Comparison of ENCODE assay signal across 32 mouse cellular contexts in genomic region chr6:65538022-65538652, GRCm38 (mm10). TPM values are rescaled to one million over a fixed set of nuclear protein-coding genes. Genes with fewer than 3 reads are reported as not detected.
A peak's percentile ranks its signal among the peaks of the same experiment; 100 is the strongest.
DNase-seq lines count a peak whose midpoint lies in the region; ATAC-seq lines count a peak whose summit lies in the region.
"Had no signal": no experiment of that assay in that cellular context is flagged by ENCODE, and none has a peak within 500 bp of the region (broad histone marks: within the 10 kb centered on the region; RNA-seq: fewer than 3 reads in every experiment).

No protein-coding gene starts in this region.

- H3K9me3 ChIP-seq in hindbrain, embryonic 16.5 days (ENCODE audit: control insufficient read depth, low read length), result no peaks in the 10 kb centered on the region
- H3K9me3 ChIP-seq in hindbrain, embryonic 10.5 days, result no peaks in the 10 kb centered on the region
- H3K9me3 ChIP-seq: embryonic facial prominence, embryonic 13.5 days; forebrain, embryonic 10.5 days; heart, embryonic 10.5 days; heart, embryonic 15.5 days; kidney, embryonic 15.5 days had no signal

- DNase-seq in hindbrain, embryonic 10.5 days (ENCODE audit: low spot score), result no peak
- DNase-seq in CD4-positive helper T cell, adult 2 months (ENCODE audit: low read depth, low spot score), result peak; percentile 70
- peak; percentile 69 for DNase-seq in induced T-regulatory cell, adult 2 months (ENCODE audit: low read depth)
- no peak for DNase-seq in thymus, postnatal 14 days
- DNase-seq: adrenal gland, postnatal 25 days; cerebellum, adult 18-20 months; cerebellum, postnatal 10 days; gastrocnemius, postnatal 14 days; kidney, adult 11 months; liver; lung, adult 2 months; lung, postnatal 10 days had no signal

- no peak overlapping the region for H3K4me2 ChIP-seq in hindbrain, embryonic 16.5 days (ENCODE audit: low read length)
- H3K4me2 ChIP-seq: embryonic facial prominence, embryonic 13.5 days; heart, embryonic 15.5 days; kidney, embryonic 15.5 days had no signal

- ATAC-seq in hindbrain, embryonic 16.5 days, result 0 out of 2 replicates have a peak, but pooled peaks have one; percentile 20
- ATAC-seq in CD4-positive, CD25-positive, alpha-beta regulatory T cell, adult 4 months, result peak; percentile 59
- no peak for ATAC-seq in megakaryocyte-erythroid progenitor cell, adult 5-6 weeks (replicated peaks; ENCODE audit: low FRiP score, low TSS enrichment, poor library complexity, severe bottlenecking)
- ATAC-seq: Patski had no signal

- no peak overlapping the region for H3K27ac ChIP-seq in hindbrain, embryonic 16.5 days (ENCODE audit: low read depth, low read length)
- H3K27ac ChIP-seq in hindbrain, embryonic 10.5 days, result no peak overlapping the region
- H3K27ac ChIP-seq: embryonic facial prominence, embryonic 13.5 days; forebrain, embryonic 10.5 days; heart, embryonic 10.5 days; heart, embryonic 15.5 days; kidney, embryonic 15.5 days; liver, embryonic 14.5 days; macrophage had no signal

- no peaks in the 10 kb centered on the region for H3K27me3 ChIP-seq in hindbrain, embryonic 16.5 days (replicated peaks; ENCODE audit: control insufficient read depth, insufficient read depth, low read length)
- H3K27me3 ChIP-seq in hindbrain, embryonic 10.5 days (ENCODE audit: insufficient read depth, poor library complexity, severe bottlenecking), result no peaks in the 10 kb centered on the region
- H3K27me3 ChIP-seq: embryonic facial prominence, embryonic 13.5 days; heart, embryonic 15.5 days; kidney, embryonic 15.5 days; Patski had no signal

- no peaks in the 10 kb centered on the region for H3K4me1 ChIP-seq in hindbrain, embryonic 16.5 days (ENCODE audit: control insufficient read depth, insufficient read depth, low read depth, low read length)
- peaks cover 5% of the 10 kb centered on the region; the same call in 1 of the 2 replicates for H3K4me1 ChIP-seq in hindbrain, embryonic 10.5 days (replicated peaks)
- H3K4me1 ChIP-seq: embryonic facial prominence, embryonic 13.5 days; forebrain, embryonic 10.5 days; heart, embryonic 10.5 days; kidney, embryonic 15.5 days had no signal

- H3K4me3 ChIP-seq in hindbrain, embryonic 16.5 days (ENCODE audit: low read length), result no peak overlapping the region
- no peak overlapping the region for H3K4me3 ChIP-seq in hindbrain, embryonic 10.5 days
- H3K4me3 ChIP-seq: embryonic facial prominence, embryonic 13.5 days; forebrain, embryonic 10.5 days; heart, embryonic 10.5 days; heart, embryonic 15.5 days; kidney, embryonic 15.5 days had no signal

- no peaks in the 10 kb centered on the region for H3K36me3 ChIP-seq in hindbrain, embryonic 16.5 days (ENCODE audit: control insufficient read depth, insufficient read depth, low read length)
- H3K36me3 ChIP-seq in hindbrain, embryonic 10.5 days, result no peaks in the 10 kb centered on the region
- H3K36me3 ChIP-seq: embryonic facial prominence, embryonic 13.5 days; forebrain, embryonic 10.5 days; heart, embryonic 10.5 days; heart, embryonic 15.5 days; kidney, embryonic 15.5 days had no signal

- no peak overlapping the region for H3K9ac ChIP-seq in hindbrain, embryonic 16.5 days (ENCODE audit: low read depth, low read length)
- H3K9ac ChIP-seq: embryonic facial prominence, embryonic 13.5 days; heart, embryonic 15.5 days; kidney, embryonic 15.5 days; liver, embryonic 14.5 days had no signal

- WGBS in hindbrain, embryonic 16.5 days, result 62% methylated on average over 9 of the region's 9 CpGs
- WGBS in hindbrain, embryonic 10.5 days, result 76% methylated on average over 9 of the region's 9 CpGs

RNA-seq across cellular contexts. Expression of gene Tnip3, which starts 13.0 kb away (rescaled TPM):
- not detected in 2 replicates for polyA plus RNA-seq in hindbrain, embryonic 16.5 days (2015; fragmentation: Nextera tagmentation; extraction: Ambion mirVana)
- polyA plus RNA-seq in hindbrain, embryonic 10.5 days (2016; fragmentation: Nextera tagmentation; extraction: Ambion mirVana), result not detected in 2 replicates
- polyA plus RNA-seq in CD4-positive, CD25-positive, alpha-beta regulatory T cell, adult 4 months (2017; shearing (Covaris generic)), result 1 to 10 TPM; 6.6 to 6.8 TPM
- 7.1 TPM in 1 of 2 replicates, not detected in the other for total RNA-seq in megakaryocyte-erythroid progenitor cell, adult 5-6 weeks (2014; fragmentation: Nextera tagmentation)
- 4.3 and 8.8 TPM in 2 replicates for total RNA-seq in megakaryocyte-erythroid progenitor cell, adult 5-6 weeks (2017)
- total RNA-seq: gastrocnemius, postnatal 14 days; layer of hippocampus, adult 18-20 months; layer of hippocampus, postnatal 10 days; left cerebral cortex, postnatal 14 days; MEL had no signal
- polyA plus RNA-seq: embryonic facial prominence, embryonic 13.5 days; forebrain, embryonic 10.5 days; heart, embryonic 10.5 days; limb, embryonic 11.5 days; neural tube, embryonic 11.5 days; small intestine, adult 2 months; stomach, embryonic 14.5 days; testis, adult 2 months had no signal

Comparison
In these comparisons a context has a peak if more than half of its experiments do, and no peak if none do; other contexts are left out.
1. DNase-seq: peak in CD4-positive helper T cell, adult 2 months (single experiment) and induced T-regulatory cell, adult 2 months (single experiment); none in hindbrain, embryonic 10.5 days (single experiment) and thymus, postnatal 14 days (single experiment).